Mouse (Mus musculus) MEL (cell line): ENCODE results near the gene Dcun1d1. TPM values are rescaled to one million over a fixed set of nuclear protein-coding genes. Genes with fewer than 3 reads are reported as not detected.

Experiments used
- DNase-seq: peaks from one replicate; pipeline ENCODE4 v3.0.0; 2011; ENCODE audit warnings: low read depth, low spot score
- H3K27ac ChIP-seq: 2 replicates; pipeline ENCODE4 v1.5.1; 2012; ENCODE audit warnings: low read depth, mild to moderate bottlenecking, control low read depth, low read length, moderate library complexity; ENCODE audit not compliant: control insufficient read depth
- H3K27me3 ChIP-seq, 2 experiments: fragments of 150-350 bp in 1 of 2; sonication (generic) in 1 of 2; 2 replicates each; pipeline ENCODE4 v1.6.1; 2012; ENCODE audit warnings: low read length in 2 of 2, mild to moderate bottlenecking in 2 of 2, improper control_type of control experiment in 1 of 2, moderate library complexity in 1 of 2; ENCODE audit not compliant: insufficient read depth in 2 of 2, control insufficient read depth in 1 of 2
- H3K36me3 ChIP-seq, 2 experiments: 2 replicates each; pipeline ENCODE4 v1.6.1; 2012 to 2014; ENCODE audit warnings: low read length in 2 of 2, improper control_type of control experiment in 1 of 2, inconsistent platforms in 1 of 2, mild to moderate bottlenecking in 1 of 2; ENCODE audit not compliant: insufficient read depth in 2 of 2, control insufficient read depth in 1 of 2
- H3K4me1 ChIP-seq, 2 experiments: fragments of 150-350 bp in 1 of 2; sonication (generic) in 1 of 2; 2 replicates each; pipeline ENCODE4 v1.6.1; 2012; ENCODE audit warnings: low read length in 2 of 2, improper control_type of control experiment in 1 of 2, mild to moderate bottlenecking in 1 of 2; ENCODE audit not compliant: insufficient read depth in 2 of 2, control insufficient read depth in 1 of 2
- H3K4me3 ChIP-seq, 2 experiments: fragments of 150-350 bp in 1 of 2; sonication (generic) in 1 of 2; 2 replicates each; pipeline ENCODE4 v1.5.1; 2012; ENCODE audit warnings: low read depth in 2 of 2, low read length in 2 of 2, mild to moderate bottlenecking in 2 of 2, moderate library complexity in 2 of 2, control low read depth in 1 of 2, improper control_type of control experiment in 1 of 2; ENCODE audit not compliant: control insufficient read depth in 1 of 2, insufficient read depth in 1 of 2
- H3K79me2 ChIP-seq: 2 replicates; pipeline ENCODE4 v1.6.1; 2012; ENCODE audit warnings: mild to moderate bottlenecking, low read length, moderate library complexity; ENCODE audit not compliant: control insufficient read depth, poor library complexity, insufficient read depth
- H3K9ac ChIP-seq: 2 replicates; pipeline ENCODE4 v1.6.1; 2012; ENCODE audit warnings: low read depth, mild to moderate bottlenecking, control low read depth, low read length, moderate library complexity; ENCODE audit not compliant: control insufficient read depth, poor library complexity, severe bottlenecking
- H3K9me3 ChIP-seq: fragments of 150-350 bp; sonication (generic); replicated peaks from 2 replicates; pipeline ENCODE4 v1.6.1; 2012; ENCODE audit warnings: mild to moderate bottlenecking, low read length, improper control_type of control experiment, moderate library complexity; ENCODE audit not compliant: insufficient read depth
- CHD2 ChIP-seq: IDR thresholded peaks from 2 replicates; pipeline ENCODE4 v1.6.1; 2011; ENCODE audit warnings: low read length, improper control_type of control experiment
- CTCF ChIP-seq, 3 experiments: IDR thresholded peaks in 2 of 3; conservative IDR thresholded peaks in 1 of 3; 2 replicates each; pipeline ENCODE4 v1.5.1; 2011 to 2012; ENCODE audit warnings: low read length in 3 of 3, low read depth in 2 of 3, mild to moderate bottlenecking in 2 of 3, improper control_type of control experiment in 1 of 3, inconsistent platforms in 1 of 3, mixed read lengths in 1 of 3, moderate library complexity in 1 of 3; ENCODE audit not compliant: control insufficient read depth in 1 of 3, insufficient read depth in 1 of 3, poor library complexity in 1 of 3, severe bottlenecking in 1 of 3
- E2F4 ChIP-seq: IDR thresholded peaks from 2 replicates; pipeline ENCODE4 v1.6.1; 2011; ENCODE audit warnings: low read depth, low read length, improper control_type of control experiment, borderline replicate concordance
- ELF1 ChIP-seq: IDR thresholded peaks from 2 replicates; pipeline ENCODE4 v1.6.1; 2014; ENCODE audit warnings: low read depth, mild to moderate bottlenecking, inconsistent platforms, low read length, improper control_type of control experiment, moderate library complexity
- EP300 ChIP-seq, 2 experiments: IDR thresholded peaks; 2 replicates each; pipeline ENCODE4 v1.6.1; 2011; ENCODE audit warnings: improper control_type of control experiment in 2 of 2, low read length in 2 of 2, low read depth in 1 of 2, mild to moderate bottlenecking in 1 of 2
- ETS1 ChIP-seq: IDR thresholded peaks from 2 replicates; pipeline ENCODE4 v1.6.1; 2012; ENCODE audit warnings: low read depth, mild to moderate bottlenecking, inconsistent platforms, low read length, improper control_type of control experiment, moderate library complexity
- GATA1 ChIP-seq: IDR thresholded peaks from 2 replicates; pipeline ENCODE4 v1.6.1; 2011; ENCODE audit warnings: low read depth, low read length, improper control_type of control experiment
- HCFC1 ChIP-seq: IDR thresholded peaks from 2 replicates; pipeline ENCODE4 v1.6.1; 2012; ENCODE audit warnings: low read depth, mild to moderate bottlenecking, inconsistent platforms, low read length, improper control_type of control experiment, moderate library complexity
- MAX ChIP-seq: IDR thresholded peaks from 2 replicates; pipeline ENCODE4 v1.6.1; 2011; ENCODE audit warnings: low read length, improper control_type of control experiment
- MAZ ChIP-seq: IDR thresholded peaks from 2 replicates; pipeline ENCODE4 v1.6.1; 2012; ENCODE audit warnings: low read depth, mild to moderate bottlenecking, inconsistent platforms, low read length, improper control_type of control experiment
- MXI1 ChIP-seq: IDR thresholded peaks from 2 replicates; pipeline ENCODE4 v1.6.1; 2011; ENCODE audit warnings: mild to moderate bottlenecking, low read depth, low read length, improper control_type of control experiment
- MYB ChIP-seq: IDR thresholded peaks from 2 replicates; pipeline ENCODE4 v1.6.1; 2011; ENCODE audit warnings: mild to moderate bottlenecking, low read depth, low read length, improper control_type of control experiment
- MYC ChIP-seq: IDR thresholded peaks from 2 replicates; pipeline ENCODE4 v1.6.1; 2011; ENCODE audit warnings: low read depth, mild to moderate bottlenecking, low read length, improper control_type of control experiment, moderate library complexity
- NRF1 ChIP-seq: IDR thresholded peaks from 2 replicates; pipeline ENCODE4 v1.6.1; 2014; ENCODE audit warnings: low read depth, mild to moderate bottlenecking, inconsistent platforms, low read length, improper control_type of control experiment, moderate library complexity; ENCODE audit not compliant: poor library complexity, insufficient read depth, severe bottlenecking
- POLR2A ChIP-seq, 2 experiments: IDR thresholded peaks; 2 replicates each; pipeline ENCODE4 v1.6.1; 2011 to 2012; ENCODE audit warnings: low read length in 2 of 2, mild to moderate bottlenecking in 2 of 2, control low read depth in 1 of 2, improper control_type of control experiment in 1 of 2, low read depth in 1 of 2, moderate library complexity in 1 of 2; ENCODE audit not compliant: control insufficient read depth in 1 of 2, insufficient read depth in 1 of 2, poor library complexity in 1 of 2
- POLR2AphosphoS2 ChIP-seq: IDR thresholded peaks from 2 replicates; pipeline ENCODE4 v1.6.1; 2011; ENCODE audit warnings: low read length, improper control_type of control experiment
- RAD21 ChIP-seq: IDR thresholded peaks from 2 replicates; pipeline ENCODE4 v1.6.1; 2011; ENCODE audit warnings: mild to moderate bottlenecking, low read depth, low read length, improper control_type of control experiment
- RCOR1 ChIP-seq: IDR thresholded peaks from 2 replicates; pipeline ENCODE4 v1.6.1; 2012; ENCODE audit warnings: low read depth, mild to moderate bottlenecking, inconsistent platforms, low read length, improper control_type of control experiment
- SIN3A ChIP-seq: IDR thresholded peaks from 2 replicates; pipeline ENCODE4 v1.6.1; 2012; ENCODE audit warnings: low read length, improper control_type of control experiment, inconsistent platforms
- TAL1 ChIP-seq: IDR thresholded peaks from 2 replicates; pipeline ENCODE4 v1.6.1; 2012; ENCODE audit warnings: mild to moderate bottlenecking, inconsistent platforms, low read length, moderate library complexity, mixed read lengths
- TBP ChIP-seq: IDR thresholded peaks from 2 replicates; pipeline ENCODE4 v1.8.0; 2011; ENCODE audit warnings: low read depth, low read length, improper control_type of control experiment
- USF2 ChIP-seq, 2 experiments: IDR thresholded peaks; 2 replicates each; pipeline ENCODE4 v1.6.1; 2011 to 2012; ENCODE audit warnings: improper control_type of control experiment in 2 of 2, low read length in 2 of 2, borderline replicate concordance in 1 of 2, inconsistent platforms in 1 of 2, low read depth in 1 of 2, mild to moderate bottlenecking in 1 of 2; ENCODE audit not compliant: insufficient read depth in 1 of 2
- ZC3H11A ChIP-seq: IDR thresholded peaks from 2 replicates; pipeline ENCODE4 v1.6.1; 2012; ENCODE audit warnings: low read depth, mild to moderate bottlenecking, inconsistent platforms, low read length, improper control_type of control experiment
- ZKSCAN1 ChIP-seq: IDR thresholded peaks from 2 replicates; pipeline ENCODE4 v1.6.1; 2012; ENCODE audit warnings: low read depth, mild to moderate bottlenecking, inconsistent platforms, low read length, improper control_type of control experiment, moderate library complexity
- ZNF384 ChIP-seq: IDR thresholded peaks from 2 replicates; pipeline ENCODE4 v1.6.1; 2012; ENCODE audit warnings: low read depth, mild to moderate bottlenecking, inconsistent platforms, low read length, improper control_type of control experiment
- polyA plus RNA-seq, 2 experiments: library from polyadenylated mRNA; stranded (reverse) in 1 of 2; unstranded in 1 of 2; fragments of >175 nt in 1 of 2; fragments of >200 nt in 1 of 2; gene quantifications; 2 replicates each; pipeline versions ENCODE4 v1.2.1 to v1.2.4; 2012; ENCODE audit warnings: low replicate concordance in 2 of 2, low read depth in 1 of 2; ENCODE audit not compliant: insufficient read length in 2 of 2, insufficient read depth in 1 of 2, missing spikeins in 1 of 2
- total RNA-seq: library from RNA; depleted of rRNA; stranded (reverse); fragments of 300-350 nt; gene quantifications from 2 replicates; pipeline ENCODE4 v1.2.3, GENCODE M21; 2012

Dcun1d1 gene
- total and polyA plus RNA-seq, 3 experiments, result 20.8 to 35.1 (median 32.7) TPM

DNA sequence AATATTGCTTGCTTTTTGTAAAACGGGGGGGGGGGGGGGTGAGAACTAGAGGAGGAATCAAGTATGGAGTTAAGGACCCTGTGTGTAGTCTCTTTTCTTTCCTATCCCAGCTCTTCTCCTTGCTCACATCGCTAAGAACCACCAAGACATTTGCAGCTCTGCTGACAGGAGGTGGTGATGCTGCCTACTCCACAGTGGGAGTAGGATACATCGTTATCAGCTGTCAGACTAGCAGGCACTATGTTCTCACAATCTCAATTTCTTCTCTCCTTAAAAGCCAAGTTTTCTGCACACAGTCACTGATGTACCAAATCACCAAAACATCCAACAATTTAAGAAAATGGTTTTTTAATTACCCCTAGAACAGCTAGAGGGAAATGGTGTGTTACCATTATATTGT, 7.8 kb downstream of the Dcun1d1 start:
- no peaks in the 10 kb centered on the region for H3K27me3 ChIP-seq
- peaks cover 67% of the 10 kb centered on the region for H3K79me2 ChIP-seq
- peak; percentile 51 for DNase-seq
- no peak overlapping the region for H3K9ac ChIP-seq
- H3K4me3 ChIP-seq, result peak overlapping the region in 1 of 2 experiments; percentile 3; a peak in 1 of 4 replicates
- TF ChIP-seq POLR2A (IDR thresholded peaks at IDR 0.05; ENCODE audit: control insufficient read depth in 1 of 2, insufficient read depth in 1 of 2, low read depth in 1 of 2, low read length in 2 of 2, poor library complexity in 1 of 2), result no peak
- 0 out of 2 replicates have a peak, but pooled peaks have one; percentile 6 for TF ChIP-seq GATA1
- no peak for TF ChIP-seq ZNF384
- no peak for TF ChIP-seq HCFC1
- TF ChIP-seq CTCF (IDR thresholded peaks at IDR 0.05 in 2 of 3, conservative IDR thresholded peaks at IDR 0.05 in 1 of 3; ENCODE audit: control insufficient read depth in 1 of 3, insufficient read depth in 1 of 3, low read depth in 2 of 3, low read length in 3 of 3, poor library complexity in 1 of 3, severe bottlenecking in 1 of 3), result no peak
- TF ChIP-seq ETS1, result no peak
- TF ChIP-seq TAL1, result no peak
- TF ChIP-seq EP300 (IDR thresholded peaks at IDR 0.05; ENCODE audit: low read depth in 1 of 2, low read length in 2 of 2), result peak in 1 of 2 experiments; percentile 7; a peak in 1 of 4 replicates
- no peak for TF ChIP-seq ZKSCAN1
- no peak for TF ChIP-seq ZC3H11A
- TF ChIP-seq ELF1, result no peak
- TF ChIP-seq RCOR1, result 0 out of 2 replicates have a peak, but pooled peaks have one; percentile 28
- TF ChIP-seq SIN3A, result 0 out of 2 replicates have a peak, but pooled peaks have one; percentile 17
- no peak overlapping the region for H3K27ac ChIP-seq
- peaks cover 0 to 33% of the 10 kb centered on the region in 2 experiments; a peak in 2 of 4 replicates for H3K36me3 ChIP-seq
- no peaks in the 10 kb centered on the region for H3K9me3 ChIP-seq
- H3K4me1 ChIP-seq, result peaks cover 12 to 13% of the 10 kb centered on the region in 2 experiments

DNA sequence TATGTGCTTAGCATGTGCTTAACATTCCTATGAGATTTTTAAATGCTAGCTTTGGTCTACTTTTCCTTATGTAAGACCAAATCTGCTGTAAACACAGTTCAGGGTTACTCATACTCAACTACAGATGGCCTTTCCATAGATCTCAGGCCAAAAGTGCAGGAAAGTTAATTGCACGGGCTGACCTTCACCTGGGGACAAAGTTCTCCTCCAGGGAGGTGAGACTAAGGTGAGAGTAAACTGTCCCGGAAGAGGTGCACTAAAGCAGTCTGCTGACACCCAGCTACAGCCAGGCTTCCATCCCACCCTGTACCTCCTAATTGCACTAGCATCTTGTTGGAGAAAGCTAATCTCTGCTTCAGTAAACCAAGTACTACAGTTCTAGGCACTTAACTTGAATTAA, 11.4 kb downstream of the Dcun1d1 start:
- no peaks in the 10 kb centered on the region for H3K9me3 ChIP-seq
- H3K4me1 ChIP-seq, result peaks cover 25 to 27% of the 10 kb centered on the region in 2 experiments
- no peak overlapping the region for H3K27ac ChIP-seq
- H3K4me3 ChIP-seq, result no peak overlapping the region
- no peaks in the 10 kb centered on the region for H3K27me3 ChIP-seq
- DNase-seq, result no peak
- H3K36me3 ChIP-seq, result peaks cover 0 to 42% of the 10 kb centered on the region in 2 experiments; a peak in 2 of 4 replicates
- H3K79me2 ChIP-seq, result peaks cover 53% of the 10 kb centered on the region
- TF ChIP-seq MYB (no peak), TBP (no peak), MAZ (no peak), RCOR1 (no peak), CHD2 (no peak), USF2 (IDR thresholded peaks at IDR 0.05; ENCODE audit: borderline replicate concordance in 1 of 2, insufficient read depth in 1 of 2, low read depth in 1 of 2, low read length in 2 of 2) (no peak), HCFC1 (no peak), POLR2AphosphoS2 (no peak), MXI1 (no peak), RAD21 (no peak), MYC (no peak), NRF1 (no peak), E2F4 (no peak), MAX (no peak)
- no peak overlapping the region for H3K9ac ChIP-seq
